Mouse (Mus musculus): ENCODE results near the gene Comt. TPM values are rescaled to one million over a fixed set of nuclear protein-coding genes. Genes with fewer than 3 reads are reported as not detected.

Gene Comt
- total RNA-seq, 2 experiments from 2014 or later, result 44.1 to 47.3 TPM

GRCm38 (mm10) chr16:18411026-18411649 is 15.5 kb downstream of the Comt start:
- DNase-seq, result no peak

GRCm38 (mm10) chr16:18410418-18410817 is 16.2 kb downstream of the Comt start:
- no peak for DNase-seq

GRCm38 (mm10) chr16:18409776-18410175 is 16.9 kb downstream of the Comt start:
- DNase-seq, result no peak

- no peak for DNase-seq
Measured at GRCm38 (mm10) chr16:18407912-18408311, 18.7 kb downstream of the Comt start.

GRCm38 (mm10) chr16:18406293-18406692 is 20.4 kb downstream of the Comt start:
- peak; percentile 56 for DNase-seq

- DNase-seq, result no peak
Measured at GRCm38 (mm10) chr16:18405876-18406275, 20.8 kb downstream of the Comt start.

- no peak for DNase-seq
Measured at GRCm38 (mm10) chr16:18405091-18405854, 21.4 kb downstream of the Comt start.

- no peak for DNase-seq
Measured at GRCm38 (mm10) chr16:18403285-18403684, 23.4 kb downstream of the Comt start.

- peak; percentile 7 for DNase-seq
Measured at GRCm38 (mm10) chr16:18400472-18401216, 26.0 kb downstream of the Comt start.

GRCm38 (mm10) chr16:18400028-18400427 is 26.6 kb downstream of the Comt start:
- no peak for DNase-seq

- DNase-seq, result no peak
Measured at GRCm38 (mm10) chr16:18396791-18397621, 29.6 kb downstream of the Comt start.

GRCm38 (mm10) chr16:18396201-18396600 is 30.5 kb downstream of the Comt start:
- DNase-seq, result peak; percentile 49

- no peak for DNase-seq
Measured at GRCm38 (mm10) chr16:18395620-18396036, 31.0 kb downstream of the Comt start.

- DNase-seq, result no peak
Measured at GRCm38 (mm10) chr16:18394777-18395619, 31.7 kb downstream of the Comt start.

GRCm38 (mm10) chr16:18394056-18394455 is 32.6 kb downstream of the Comt start:
- no peak for DNase-seq

- no peak for DNase-seq
Measured at GRCm38 (mm10) chr16:18393595-18393994, 33.1 kb downstream of the Comt start.

- peak; percentile 85 for DNase-seq
Measured at GRCm38 (mm10) chr16:18392469-18393426, 33.9 kb downstream of the Comt start.

GRCm38 (mm10) chr16:18391728-18392127 is 34.9 kb downstream of the Comt start:
- no peak for DNase-seq

- DNase-seq, result peak; percentile 4
Measured at GRCm38 (mm10) chr16:18391127-18391526, 35.5 kb downstream of the Comt start.

GRCm38 (mm10) chr16:18390399-18390798 is 36.3 kb downstream of the Comt start:
- DNase-seq, result no peak
